Mouse (Mus musculus) Patski (cell line): ENCODE measurements around the gene Nhsl1. TPM values are rescaled to one million over a fixed set of nuclear protein-coding genes. Genes with fewer than 3 reads are reported as not detected.
A peak's percentile ranks its signal among the peaks of the same experiment; 100 is the strongest.

Experiments
- ATAC-seq: fragments of 100-300 bp; one replicate; pipeline ENCODE4 v1.8.0; 2021
- CTCF ChIA-PET: fragments of 350-600 bp; sonication (Branson Sonifier 250); formaldehyde crosslinking; loops from one replicate; lab custom pipeline; 2022; ENCODE audit warnings: inconsistent platforms; lab: Charles Lee
- POLR2A ChIA-PET: fragments of 350-600 bp; sonication (Branson Sonifier 250); formaldehyde crosslinking; loops from one replicate; lab custom pipeline; 2022; ENCODE audit warnings: antibody characterized with exemption, inconsistent platforms; lab: Charles Lee
- DNase-seq: peaks from one replicate; pipeline ENCODE4 v3.0.0-alpha.2; 2011; ENCODE audit warnings: low read depth, low spot score
- H3K27me3 ChIP-seq: fragments of 371-371 bp; one replicate; pipeline ENCODE4 v1.5.1; 2021
- CTCF ChIP-seq: fragments of 100-300 bp; IDR thresholded peaks from one replicate; pipeline ENCODE4 v1.5.1; 2021
- in situ Hi-C: fragments of 300-500 bp; cut with MboI; formaldehyde crosslinking; loops from 3 replicates; pipeline ENCODE4 v1.11.1; 2018; ENCODE audit warnings: low pct_unique_long_range_greater_than_20kb, mixed read lengths
- polyA plus RNA-seq: library from polyadenylated mRNA; unstranded; gene quantifications from one replicate; pipeline ENCODE4 v1.2.3, GENCODE M21; 2021

Nhsl1 gene
- polyA plus RNA-seq, 1 experiment from 2014 or later = 16.0 TPM

GRCm38 (mm10) chr10:18478294-18478693, 159.5 kb downstream of the Nhsl1 start:
- no peaks in the 10 kb centered on the region for H3K27me3 ChIP-seq
- DNase-seq = no peak
- ChIA-PET CTCF (interaction anchor here (0.7 kb wide), 1 partner anchor 13 kb away, joined by 3 read pairs; no protein-coding TSS in a partner anchor), POLR2A (no interaction called here)
- in situ Hi-C loops = no loop called here
- TF ChIP-seq CTCF = no peak
- ATAC-seq = no peak

- ATAC-seq = no peak
- ChIA-PET POLR2A (no interaction called here), CTCF (interaction anchor here (1.0 kb wide), 1 partner anchor 49 kb away, joined by 3 read pairs; no protein-coding TSS in a partner anchor)
- no peaks in the 10 kb centered on the region for H3K27me3 ChIP-seq
- in situ Hi-C loops = no loop called here
- no peak for TF ChIP-seq CTCF
- no peak for DNase-seq
These were observed 160.5 kb downstream of the Nhsl1 start for GRCm38 (mm10) chr10:18479285-18479684.

DNA sequence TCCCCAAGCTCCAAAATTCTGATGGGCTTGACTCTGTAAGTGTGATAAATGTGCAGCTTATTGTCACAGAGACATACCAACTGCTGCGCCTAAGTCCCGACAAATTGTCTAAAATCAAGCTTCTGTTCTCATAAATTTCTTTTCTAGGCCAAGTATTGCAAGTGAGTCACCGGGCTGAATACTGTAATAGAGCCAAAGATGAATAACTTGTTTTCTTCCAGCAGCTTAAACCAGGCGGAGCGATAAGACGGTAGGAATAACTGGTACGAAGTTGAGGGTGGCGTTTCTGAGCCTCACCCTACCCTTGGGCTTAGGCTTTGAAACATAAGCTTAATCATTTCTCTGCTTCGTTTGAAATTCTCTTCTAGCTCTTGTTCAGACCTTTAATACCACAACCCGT, 162.1 kb downstream of the Nhsl1 start:
- H3K27me3 ChIP-seq = no peaks in the 10 kb centered on the region
- ChIA-PET CTCF (interaction anchor here (0.6 to 1.4 kb wide), 3 partner anchors 12 to 22 kb away, joined by 3 read pairs; no protein-coding TSS in a partner anchor), POLR2A (interaction anchor here (0.7 to 1.4 kb wide), 2 partner anchors 12 to 210 kb away, joined by 3 to 6 read pairs; no protein-coding TSS in a partner anchor)
- ATAC-seq (peak; percentile 82), DNase-seq (peak; percentile 57)
- in situ Hi-C loops = no loop called here
- no peak for TF ChIP-seq CTCF

DNA sequence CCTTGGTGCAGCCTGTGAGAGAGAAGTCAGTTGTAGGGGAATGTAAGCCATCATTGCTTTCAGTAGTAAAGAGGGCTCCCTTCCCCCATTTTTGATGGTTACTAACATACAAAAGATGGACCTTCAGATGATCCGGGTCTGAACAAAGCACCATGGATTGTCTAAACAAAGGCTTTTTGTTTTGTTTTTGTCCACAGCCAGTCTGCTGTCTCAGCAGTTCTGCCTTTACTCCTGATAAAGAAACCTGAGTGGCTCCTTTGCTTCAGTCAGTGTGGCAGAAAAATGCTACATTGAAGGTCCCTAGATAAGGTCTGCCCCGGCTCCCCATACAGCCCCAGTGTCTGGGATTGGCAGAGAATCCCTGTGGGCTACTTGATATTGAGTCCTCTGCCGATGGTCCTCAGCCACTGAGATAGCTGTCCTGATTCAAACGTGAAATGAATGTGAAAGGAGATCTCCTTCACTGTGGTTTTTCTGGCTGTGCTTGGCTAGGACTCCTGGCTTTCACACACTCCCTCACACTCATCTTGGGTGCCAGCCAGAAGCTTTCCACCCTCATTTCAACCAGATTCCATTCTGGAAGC, 163.9 kb downstream of the Nhsl1 start:
- H3K27me3 ChIP-seq = no peaks in the 10 kb centered on the region
- CTCF ChIA-PET = interaction anchor here (0.8 to 1.6 kb wide), 3 partner anchors 10 to 41 kb away, joined by 3 read pairs; no protein-coding TSS in a partner anchor
- in situ Hi-C loops = no loop called here
- DNase-seq (no peak), ATAC-seq (no peak)
- POLR2A ChIA-PET = no interaction called here
- TF ChIP-seq CTCF = no peak

DNA sequence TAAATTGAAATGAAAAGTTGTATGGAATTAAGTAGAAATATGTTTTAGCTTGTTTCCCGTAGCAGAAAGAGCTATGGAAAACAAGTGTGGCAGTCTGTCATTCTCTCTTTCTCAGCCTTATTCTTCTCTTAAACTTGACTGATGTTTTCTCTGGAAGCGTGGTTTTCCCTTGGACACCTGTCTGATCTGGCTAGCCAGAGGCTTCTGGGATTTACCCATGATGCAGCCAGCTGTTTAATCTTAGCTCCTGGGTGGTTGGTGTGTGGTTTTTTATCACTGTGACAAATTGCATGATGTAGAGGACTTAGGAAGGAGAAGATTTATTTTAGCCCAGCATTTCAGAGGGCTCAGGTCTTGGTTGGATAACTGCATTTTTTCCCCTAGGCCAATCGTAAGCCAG, 164.9 kb downstream of the Nhsl1 start:
- CTCF ChIA-PET = interaction anchor here (0.7 to 1.6 kb wide), 5 partner anchors 9 to 43 kb away, joined by 3 read pairs; no protein-coding TSS in a partner anchor
- POLR2A ChIA-PET = no interaction called here
- no peak for ATAC-seq
- in situ Hi-C loops = no loop called here
- DNase-seq = no peak
- TF ChIP-seq CTCF = no peak
- no peaks in the 10 kb centered on the region for H3K27me3 ChIP-seq

GRCm38 (mm10) chr10:18484731-18485130, 165.9 kb downstream of the Nhsl1 start:
- POLR2A ChIA-PET = interaction anchor here (0.6 kb wide), 1 partner anchor 46 kb away, joined by 3 read pairs; no protein-coding TSS in a partner anchor
- in situ Hi-C loops = no loop called here
- no peaks in the 10 kb centered on the region for H3K27me3 ChIP-seq
- TF ChIP-seq CTCF = no peak
- no peak for ATAC-seq
- DNase-seq = no peak
- CTCF ChIA-PET = interaction anchor here (0.8 kb wide), 1 partner anchor 28 kb away, joined by 3 read pairs; no protein-coding TSS in a partner anchor

GRCm38 (mm10) chr10:18488239-18488803, 169.5 kb downstream of the Nhsl1 start:
- H3K27me3 ChIP-seq = no peaks in the 10 kb centered on the region
- ChIA-PET POLR2A (no interaction called here), CTCF (no interaction called here)
- in situ Hi-C loops = no loop called here
- no peak for TF ChIP-seq CTCF
- ATAC-seq (no peak), DNase-seq (no peak)

- in situ Hi-C loops = no loop called here
- POLR2A ChIA-PET = no interaction called here
- DNase-seq = no peak
- no peak for TF ChIP-seq CTCF
- CTCF ChIA-PET = interaction anchor here (1.0 kb wide), 1 partner anchor 14 kb away, joined by 4 read pairs; no protein-coding TSS in a partner anchor
- no peak for ATAC-seq
- H3K27me3 ChIP-seq = no peaks in the 10 kb centered on the region
These were observed 171.2 kb downstream of the Nhsl1 start for GRCm38 (mm10) chr10:18489936-18490335.

GRCm38 (mm10) chr10:18491952-18492351, 173.2 kb downstream of the Nhsl1 start:
- ChIA-PET POLR2A (no interaction called here), CTCF (interaction anchor here (0.6 to 1.3 kb wide), 2 partner anchors 14 to 36 kb away, joined by 3 read pairs; no protein-coding TSS in a partner anchor)
- ATAC-seq = no peak
- in situ Hi-C loops = no loop called here
- no peaks in the 10 kb centered on the region for H3K27me3 ChIP-seq
- no peak for DNase-seq
- TF ChIP-seq CTCF = no peak

DNA sequence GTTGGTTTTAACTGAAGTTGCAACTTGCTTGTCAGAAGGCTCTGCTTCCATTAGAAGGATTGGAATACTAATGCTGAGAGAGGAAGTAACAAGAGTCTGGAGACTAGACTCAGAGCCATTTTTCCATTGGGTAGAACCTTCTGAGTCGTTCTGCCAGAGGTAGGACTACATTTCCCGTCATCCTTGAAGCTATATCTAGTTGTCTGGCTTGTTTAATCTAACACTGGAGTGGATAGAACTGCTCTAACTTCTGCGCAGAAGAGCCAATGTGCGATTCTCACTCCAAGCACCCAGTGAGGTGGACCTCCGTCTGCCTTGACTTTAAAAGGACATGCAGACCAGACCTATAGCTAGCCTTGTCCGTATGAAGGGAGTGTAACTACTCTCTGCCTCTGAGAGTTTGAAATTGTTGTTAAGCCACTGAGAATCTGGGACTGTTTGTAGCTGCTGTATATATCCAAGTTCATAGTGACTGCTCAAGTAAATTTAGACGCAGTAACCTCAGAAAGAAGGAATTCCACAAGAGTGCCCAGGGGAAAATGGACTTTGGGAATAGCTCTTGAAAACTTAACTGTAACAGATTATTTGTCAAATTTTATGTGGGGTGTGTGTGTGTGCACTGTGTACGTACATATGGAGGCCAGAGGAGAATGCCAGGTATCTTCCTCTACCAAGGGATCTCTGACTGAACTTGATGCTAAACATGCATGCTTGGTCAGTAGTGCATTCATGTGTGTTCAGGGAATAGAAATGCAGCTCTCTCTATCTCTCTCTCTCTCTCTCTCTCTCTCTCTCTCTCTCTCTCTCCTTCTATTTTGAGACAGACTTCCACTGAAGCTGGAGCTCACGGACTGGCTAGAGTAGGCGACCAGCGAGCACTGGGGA, 174.5 kb downstream of the Nhsl1 start:
- no peak for TF ChIP-seq CTCF
- no peaks in the 10 kb centered on the region for H3K27me3 ChIP-seq
- DNase-seq (no peak), ATAC-seq (no peak)
- ChIA-PET POLR2A (interaction anchor here (0.6 to 1.1 kb wide), 2 partner anchors 17 to 1435 kb away, joined by 3 read pairs; no protein-coding TSS in a partner anchor), CTCF (interaction anchor here (0.8 to 1.6 kb wide), 3 partner anchors 10 to 13 kb away, joined by 3 to 5 read pairs (median 3); no protein-coding TSS in a partner anchor)
- in situ Hi-C loops = no loop called here
